Mouse (Mus musculus) kidney, postnatal 10 days (tissue): ENCODE data around the gene Fermt1.

ENCODE experiments used
- DNase-seq: peaks from one replicate; pipeline ENCODE4 v3.0.0; 2021; ENCODE audit warnings: mixed read lengths

Gene Fermt1

DNA sequence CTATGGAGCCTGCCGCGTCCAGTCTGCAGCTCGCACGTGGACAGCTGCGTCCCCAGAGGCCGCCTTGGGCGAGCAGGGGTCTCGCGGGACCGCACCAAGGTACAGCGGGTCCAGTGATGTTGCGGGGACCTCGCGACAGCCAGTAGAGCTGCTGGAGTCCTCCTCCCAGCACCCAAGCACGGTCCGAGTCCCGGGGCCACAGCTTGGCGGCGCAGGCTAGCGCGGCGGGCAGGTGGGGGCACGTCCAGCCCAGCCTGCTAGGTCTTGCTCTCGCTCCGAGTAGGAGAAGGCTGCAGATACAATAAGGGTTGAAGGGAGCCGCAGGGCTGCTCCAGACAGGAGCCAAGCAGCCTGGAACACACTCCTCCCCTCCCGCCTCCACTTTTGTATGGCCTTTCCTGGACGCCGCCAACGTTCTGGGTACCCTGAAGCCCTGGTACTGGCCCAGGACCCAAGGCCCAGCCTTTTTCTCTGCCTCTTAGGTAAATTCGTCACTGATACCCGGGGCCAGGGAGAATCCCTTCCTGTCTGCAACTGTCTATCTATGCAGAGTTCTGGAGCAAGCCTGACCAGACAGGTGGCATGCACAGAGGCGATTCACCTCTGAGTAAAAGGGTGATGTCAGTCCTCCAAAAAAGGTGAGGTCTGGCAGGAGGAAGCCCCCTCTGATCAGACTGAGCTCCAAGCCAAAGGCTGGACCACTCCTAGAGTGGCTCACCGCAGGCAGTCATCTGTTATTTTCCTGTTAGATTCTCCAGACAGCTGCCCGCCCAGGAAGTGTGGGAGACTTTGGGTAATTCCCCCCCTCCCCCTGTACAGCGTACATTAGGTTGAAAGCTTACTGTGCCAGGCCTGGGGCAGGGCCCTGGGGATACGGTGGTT lies at the start of gene Fermt1:
TSS of gene Fermt1 (minus strand) at position 581 of the 882 bp plus-strand sequence.
- peak; percentile 65 for DNase-seq

DNA sequence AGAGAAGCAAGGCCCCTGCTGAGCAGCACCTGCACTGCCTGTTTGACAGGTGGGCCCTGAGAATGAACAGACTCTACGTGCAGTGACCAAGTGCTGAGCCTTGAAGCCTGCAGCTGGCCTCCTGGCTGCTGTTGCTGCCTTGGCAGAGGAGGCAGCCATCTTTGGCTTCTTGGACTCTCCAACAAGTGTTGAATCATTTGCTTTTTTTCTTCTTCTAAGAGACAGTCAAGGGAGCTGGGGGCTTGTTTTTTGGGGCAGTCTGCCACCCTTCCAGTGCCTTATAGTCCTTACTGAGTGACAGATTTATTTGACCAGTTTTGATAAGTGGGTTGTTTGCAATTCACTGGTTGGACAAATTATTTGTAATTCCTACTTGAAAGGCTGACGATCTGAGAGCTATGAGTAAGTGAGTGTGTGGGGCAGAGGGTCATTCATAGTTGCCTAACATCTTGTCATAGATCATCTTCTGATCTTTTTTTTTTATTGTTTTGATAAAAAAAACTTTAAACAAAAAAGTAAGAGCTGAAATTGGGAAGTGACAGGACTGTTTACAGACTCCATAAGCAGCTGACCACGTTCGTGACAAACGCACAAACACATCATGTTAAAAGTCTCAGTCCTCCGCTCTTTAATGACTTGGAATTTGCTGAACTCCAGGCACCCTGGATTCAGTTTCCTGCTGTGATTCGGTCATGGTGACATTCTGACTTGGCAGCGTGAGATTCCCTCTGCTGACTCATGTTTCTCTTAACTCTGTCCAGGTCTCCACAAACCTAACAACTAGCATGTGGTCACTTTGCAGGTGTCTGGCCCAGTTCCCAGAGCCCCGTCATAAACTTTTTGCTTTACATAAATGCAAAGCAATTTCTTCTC lies 47.2 kb upstream of the Fermt1 start:
- DNase-seq = peak; percentile 43

GRCm38 (mm10) chr2:132989778-132990564 lies 44.3 kb upstream of the Fermt1 start:
- DNase-seq = no peak

DNA sequence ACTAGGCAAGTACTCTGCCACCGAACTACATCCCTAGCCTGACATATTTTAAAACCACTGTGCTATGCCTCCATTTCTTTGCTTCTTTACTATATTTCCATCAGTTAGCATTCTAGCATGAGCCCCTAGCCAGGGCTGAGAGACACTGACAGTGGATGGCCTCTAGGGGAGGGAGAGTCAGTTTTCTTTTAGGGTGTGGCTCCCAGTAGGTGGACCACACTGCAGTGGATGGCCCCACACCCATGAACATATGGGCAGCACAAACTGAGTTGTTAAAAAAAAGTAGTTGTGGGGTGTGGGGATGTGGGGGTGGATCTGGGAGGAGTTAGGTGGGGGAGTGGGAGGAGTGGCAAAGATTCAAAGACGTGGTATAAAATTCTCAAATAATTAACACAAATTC lies 27.6 kb upstream of the Fermt1 start:
- no peak for DNase-seq

DNA sequence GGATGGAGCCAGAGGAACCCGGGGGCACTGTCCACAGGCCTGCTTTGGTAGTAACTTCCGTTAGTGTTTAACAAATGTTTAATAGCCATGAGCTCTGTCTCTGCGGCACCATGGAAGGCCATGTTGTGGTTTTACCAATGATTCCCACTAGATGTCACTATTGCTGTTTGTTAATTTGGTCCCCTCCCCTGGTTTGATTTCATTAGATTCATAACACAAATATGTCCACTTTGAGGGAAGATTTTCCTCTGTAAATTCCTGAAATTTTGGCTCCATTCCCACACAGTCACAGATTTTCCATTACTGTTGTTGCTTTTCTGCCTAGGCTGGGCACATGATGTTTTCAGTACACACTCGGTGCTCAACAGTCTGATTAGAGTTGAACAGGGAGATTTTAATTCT lies 25.1 kb upstream of the Fermt1 start:
- DNase-seq = peak; percentile 16

DNA sequence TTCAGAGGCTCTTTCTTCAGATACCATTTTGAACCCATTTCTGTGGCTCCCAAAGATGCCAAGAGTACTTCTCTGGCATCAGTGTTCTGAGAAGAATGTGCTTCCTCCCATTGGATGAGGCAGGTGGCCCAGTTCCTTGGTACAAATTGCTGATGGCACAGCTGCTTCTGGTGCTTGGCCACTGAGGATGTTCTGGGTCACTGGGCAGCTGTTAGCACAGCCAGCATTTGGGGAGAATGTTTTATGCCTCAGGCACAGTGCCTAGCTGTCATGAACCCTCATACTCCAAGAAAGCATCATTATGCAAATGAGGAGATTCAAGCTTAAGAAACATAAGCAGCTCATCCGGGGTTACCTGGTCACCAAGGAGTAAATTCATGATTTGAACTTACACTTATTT lies 12.1 kb upstream of the Fermt1 start:
- no peak for DNase-seq

GRCm38 (mm10) chr2:132952197-132952596 lies 6.5 kb upstream of the Fermt1 start:
- DNase-seq = peak; percentile 56

- no peak for DNase-seq
These were observed 2.5 kb upstream of the Fermt1 start for GRCm38 (mm10) chr2:132948174-132948573.

- peak; percentile 29 for DNase-seq
These were observed 1.3 kb upstream of the Fermt1 start for GRCm38 (mm10) chr2:132946976-132947375.

- DNase-seq = no peak
These were observed 888 bp downstream of the Fermt1 start for GRCm38 (mm10) chr2:132944711-132945325.

- no peak for DNase-seq
These were observed 1.7 kb downstream of the Fermt1 start for GRCm38 (mm10) chr2:132943997-132944396.

DNA sequence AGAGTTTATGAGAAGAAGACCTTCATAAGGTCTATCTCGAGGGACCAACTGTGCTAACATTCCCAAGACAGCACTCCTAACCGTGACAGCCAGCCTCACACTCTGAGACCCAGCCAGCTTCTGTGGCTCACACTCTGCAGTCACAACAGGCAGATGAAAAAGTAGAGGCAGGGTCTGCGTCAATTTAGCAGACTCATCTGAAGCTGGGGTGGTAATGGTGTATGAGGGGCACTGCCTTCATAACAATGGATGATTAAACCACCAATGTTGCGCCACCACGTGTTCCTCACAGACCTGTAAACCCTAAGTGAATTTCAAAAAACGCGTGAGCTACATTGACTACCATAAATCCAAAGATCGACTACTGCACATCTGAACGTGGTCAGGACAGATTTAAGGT lies 2.1 kb downstream of the Fermt1 start:
- DNase-seq = no peak

GRCm38 (mm10) chr2:132939056-132939455 lies 6.7 kb downstream of the Fermt1 start:
- peak; percentile 64 for DNase-seq

DNA sequence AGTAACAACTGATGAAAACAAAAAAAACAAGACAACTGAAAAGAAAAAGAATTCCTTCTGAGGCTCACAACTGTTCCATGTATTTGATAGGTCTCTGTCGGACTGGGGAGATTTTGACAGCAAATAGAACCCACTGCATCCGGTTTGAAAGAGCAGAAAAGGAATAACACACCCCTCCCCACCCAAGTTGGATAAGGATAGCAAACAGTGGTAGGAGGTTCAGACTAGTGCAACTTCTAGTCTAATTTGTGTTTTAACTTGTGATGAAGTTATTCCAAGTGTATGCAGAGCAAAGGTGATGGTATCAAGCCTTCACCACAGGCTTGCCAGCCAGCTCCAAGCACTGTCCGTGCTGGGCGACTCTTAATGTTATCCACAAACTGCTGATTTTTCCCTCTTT lies 9.5 kb downstream of the Fermt1 start:
- no peak for DNase-seq

- no peak for DNase-seq
These were observed 11.0 kb downstream of the Fermt1 start for GRCm38 (mm10) chr2:132934711-132935110.

DNA sequence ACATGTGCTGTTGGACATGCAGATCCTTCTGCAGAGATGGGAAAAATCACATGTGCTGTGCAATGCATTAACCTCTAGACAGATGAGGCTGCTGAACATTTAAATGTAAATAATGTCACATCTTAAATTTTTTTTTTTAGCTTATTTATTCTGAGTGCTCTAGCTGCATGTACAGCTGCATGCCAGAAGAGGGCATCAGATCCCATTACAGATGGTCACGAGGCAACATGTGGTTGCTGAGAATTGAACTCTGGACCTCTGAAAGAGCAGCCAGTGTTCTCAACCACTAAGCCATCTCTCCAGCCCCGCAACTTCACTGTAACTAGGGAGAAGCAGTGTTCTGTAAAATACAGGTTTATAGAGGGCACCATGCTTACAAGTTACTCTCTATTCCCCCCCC lies 11.6 kb downstream of the Fermt1 start:
- DNase-seq = no peak

- no peak for DNase-seq
These were observed 16.7 kb downstream of the Fermt1 start for GRCm38 (mm10) chr2:132928999-132929398.

- DNase-seq = peak; percentile 33
These were observed 17.8 kb downstream of the Fermt1 start for GRCm38 (mm10) chr2:132927871-132928270.

DNA sequence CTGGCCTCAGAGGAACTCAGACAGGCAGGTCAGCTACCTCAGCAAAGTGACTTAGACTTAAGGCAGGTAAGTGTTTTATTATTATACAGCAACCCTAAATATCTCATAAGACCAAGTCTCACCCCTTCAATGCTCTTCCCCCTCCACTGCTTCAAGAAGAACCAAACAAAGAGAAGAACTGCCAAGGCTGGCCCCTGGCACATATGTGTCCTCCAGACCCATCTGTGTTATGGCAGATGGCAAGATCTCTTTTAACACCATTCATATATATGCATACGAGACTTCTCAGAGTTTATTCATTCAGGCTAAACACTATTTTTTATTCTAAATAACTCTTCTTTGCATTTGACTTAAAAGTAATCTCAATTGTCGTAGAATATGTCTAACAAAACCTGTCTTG lies 18.4 kb downstream of the Fermt1 start:
- DNase-seq = no peak

DNA sequence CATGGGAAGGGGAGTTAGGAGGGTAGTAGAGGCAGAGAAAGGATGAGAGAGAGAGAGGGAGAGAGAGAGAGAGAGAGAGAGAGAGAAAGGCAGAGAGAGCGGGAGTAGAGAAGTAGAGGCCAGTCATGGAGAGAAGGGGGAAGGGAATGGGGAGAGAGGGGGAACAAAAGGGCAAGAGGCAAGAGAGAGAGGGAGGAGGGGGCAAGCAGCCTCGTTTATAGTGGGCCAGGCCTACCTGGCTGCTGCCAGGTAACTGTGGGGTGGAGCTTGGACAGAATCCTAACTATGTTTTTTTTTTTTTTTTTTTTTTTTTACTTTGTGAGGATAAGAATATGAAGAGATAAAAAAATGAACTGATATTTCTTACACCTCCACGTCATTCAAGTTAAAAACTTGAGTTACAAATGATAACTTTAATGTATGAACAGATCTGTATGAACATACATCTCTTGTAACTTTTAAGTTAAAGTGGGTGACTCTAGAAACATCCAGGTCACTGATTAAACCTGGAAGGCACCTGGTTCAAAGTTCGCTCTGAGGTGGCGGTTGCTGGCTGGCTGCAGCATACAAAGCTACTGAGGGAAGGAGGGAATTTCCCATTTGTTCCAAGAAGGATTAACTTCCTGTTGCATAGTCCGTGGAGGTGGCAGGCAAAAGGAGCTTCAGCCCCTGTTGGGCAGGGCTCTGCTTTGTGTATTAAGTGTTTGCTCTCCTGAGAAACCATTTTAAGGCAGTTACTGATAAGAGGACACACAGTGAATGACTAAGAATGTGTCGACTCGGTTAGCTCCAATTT lies 22.2 kb downstream of the Fermt1 start:
- DNase-seq = peak; percentile 70

DNA sequence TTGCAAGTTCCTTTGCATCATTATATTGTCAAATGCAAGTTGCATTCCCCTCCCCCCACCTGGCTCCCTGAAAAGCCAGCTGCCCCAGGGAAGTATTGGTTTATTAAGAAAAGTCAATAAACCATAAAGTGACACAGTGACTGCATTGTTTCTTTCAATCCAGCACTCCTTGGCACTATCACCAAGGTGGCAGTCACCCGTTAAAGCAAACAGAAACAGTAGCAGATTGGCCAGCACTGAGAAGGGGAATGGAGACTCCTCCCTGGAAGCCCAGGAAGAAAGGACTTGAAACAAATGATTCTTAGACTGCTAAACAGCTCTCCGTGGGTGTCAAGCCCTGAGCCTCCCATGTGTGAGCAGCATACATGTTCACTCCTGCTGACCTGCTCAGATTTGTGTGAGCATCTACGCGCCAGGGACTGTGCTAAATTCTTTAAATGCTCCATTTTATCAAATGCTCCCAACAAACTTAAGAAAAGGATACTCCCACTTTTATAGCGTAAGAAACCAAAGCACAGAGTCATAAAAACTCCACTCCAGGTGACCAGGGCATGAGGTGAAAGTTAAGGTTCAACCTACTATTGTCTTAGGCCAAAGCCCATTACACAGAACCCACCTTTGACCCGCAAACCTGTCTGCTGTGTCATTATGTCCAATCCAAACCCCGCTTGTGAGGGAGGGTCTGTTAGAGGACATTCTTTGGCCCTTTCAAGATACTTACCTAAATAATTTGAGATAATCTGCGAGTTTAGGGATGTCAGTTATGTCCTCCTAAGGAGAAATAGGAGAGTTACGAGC lies 23.4 kb downstream of the Fermt1 start:
- no peak for DNase-seq
